Mouse (Mus musculus): ENCODE measurements around the gene Adcy1.

Adcy1 gene

DNA sequence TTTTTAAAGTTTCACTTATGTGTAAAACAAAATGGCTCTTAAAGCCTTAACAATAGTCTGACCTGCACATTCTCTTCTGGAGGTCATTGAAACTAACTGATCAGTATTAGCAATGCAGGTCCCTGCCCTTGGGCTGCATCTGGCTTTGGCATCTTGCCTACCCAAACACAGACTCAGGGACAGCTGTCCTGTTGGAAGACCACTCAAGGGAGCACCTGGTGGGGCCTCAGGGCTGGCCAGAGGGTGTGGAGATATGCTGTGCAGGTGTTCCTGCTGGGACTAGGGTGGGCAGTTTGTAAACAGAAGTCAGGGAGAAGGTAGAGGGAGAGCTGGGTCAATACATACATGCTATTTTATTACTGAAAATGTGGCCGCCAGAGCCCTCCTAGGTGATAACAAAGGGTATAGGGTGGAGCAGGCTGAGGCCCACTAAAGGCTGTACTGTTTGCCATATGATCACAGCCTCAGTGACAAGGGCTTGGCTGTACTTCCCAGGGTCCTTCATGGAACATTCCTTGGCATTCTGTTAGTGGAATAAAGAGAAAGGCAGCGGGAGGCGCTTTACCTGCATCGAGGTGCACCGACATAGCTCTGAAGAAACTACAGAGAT lies 73.1 kb downstream of the Adcy1 start:
- DNase-seq (ENCODE audit: low spot score) = no peak

GRCm38 (mm10) chr11:7138370-7138769 lies 75.1 kb downstream of the Adcy1 start:
- DNase-seq (ENCODE audit: low spot score) = no peak

DNA sequence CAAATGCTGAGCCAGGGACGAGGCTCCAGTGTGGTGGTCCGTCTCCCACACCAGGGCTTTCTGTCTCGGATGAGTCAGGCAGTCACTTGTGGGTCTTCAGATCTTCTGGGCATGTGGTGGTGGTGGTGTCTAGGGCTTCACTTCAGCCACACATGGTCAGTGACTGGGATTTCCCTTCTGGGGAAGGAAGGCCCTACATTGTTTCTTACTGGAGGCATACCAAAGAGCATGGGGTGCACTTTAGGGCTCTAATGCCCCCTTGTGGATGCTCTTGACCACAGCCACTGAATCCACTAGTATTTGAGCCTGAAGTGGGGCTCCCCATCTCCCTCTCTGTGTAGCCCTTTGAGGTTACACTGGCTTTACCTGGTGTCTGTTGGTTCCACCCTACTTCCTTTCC lies 77.2 kb downstream of the Adcy1 start:
- DNase-seq (ENCODE audit: low spot score) = no peak

- DNase-seq (ENCODE audit: low spot score) = no peak
Measured at GRCm38 (mm10) chr11:7142725-7143124, 79.4 kb downstream of the Adcy1 start.

DNA sequence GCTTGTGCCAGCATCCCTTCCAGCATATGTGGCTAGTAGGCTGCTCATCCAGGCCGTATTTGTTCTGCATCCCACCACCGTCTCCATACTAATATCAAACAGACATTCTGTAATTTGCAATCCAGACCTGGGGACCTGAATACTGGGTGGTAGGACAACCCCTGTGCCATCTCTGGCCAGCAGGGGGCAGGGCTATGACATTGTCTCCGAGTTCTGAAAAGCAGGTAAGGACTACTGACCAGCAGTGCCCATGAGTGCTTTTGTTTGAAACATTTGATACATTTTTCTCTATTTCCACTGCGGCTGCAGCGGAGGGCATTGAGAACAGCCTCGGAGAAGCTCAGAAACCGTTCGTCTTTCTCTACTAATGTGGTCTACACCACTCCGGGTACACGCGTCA lies 81.1 kb downstream of the Adcy1 start:
- DNase-seq (ENCODE audit: low spot score) = no peak

- DNase-seq (ENCODE audit: low spot score) = no peak
Measured at GRCm38 (mm10) chr11:7145221-7145620, 81.9 kb downstream of the Adcy1 start.

DNA sequence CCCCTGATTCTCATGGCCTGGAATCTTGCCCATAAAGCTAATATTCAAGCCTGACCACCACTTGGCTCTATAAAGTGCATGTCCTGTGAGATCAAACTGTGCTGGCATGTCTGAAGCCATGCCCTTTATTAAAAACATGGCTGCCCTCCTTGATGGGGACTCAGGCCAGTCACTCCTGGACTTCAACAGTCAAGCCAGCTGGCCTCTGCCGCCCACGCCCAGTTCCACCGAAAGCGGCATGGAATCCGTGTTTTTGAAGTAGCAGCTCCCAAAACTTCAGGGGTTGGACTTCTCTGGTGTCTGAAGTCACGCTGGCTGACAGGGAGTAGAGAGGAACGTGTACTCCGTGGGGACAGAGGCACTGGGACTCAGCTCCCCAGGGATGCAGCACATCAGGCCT lies 84.2 kb downstream of the Adcy1 start:
- no peak for DNase-seq (ENCODE audit: low spot score)

- DNase-seq (ENCODE audit: low spot score) = no peak
Measured at GRCm38 (mm10) chr11:7147945-7148344, 84.7 kb downstream of the Adcy1 start.

DNA sequence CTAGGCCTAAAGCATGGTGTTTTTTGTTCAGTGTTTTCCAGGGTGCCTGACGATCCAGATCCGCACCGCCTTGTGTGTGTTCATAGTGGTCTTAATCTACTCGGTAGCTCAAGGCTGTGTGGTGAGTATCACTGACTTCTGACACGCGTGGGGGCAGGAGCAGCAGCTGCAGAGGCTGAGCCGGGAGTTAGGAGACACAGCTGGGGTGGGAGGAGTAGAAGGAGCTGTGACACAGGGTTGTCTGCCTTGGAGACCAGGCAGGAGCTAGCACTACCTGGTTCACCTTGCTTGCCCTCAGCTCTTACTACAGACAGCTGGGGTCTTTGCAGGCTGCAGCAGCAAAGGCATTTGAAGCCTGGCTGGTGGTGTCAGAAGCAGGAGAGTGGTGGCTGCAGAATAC lies 86.2 kb downstream of the Adcy1 start:
- no peak for DNase-seq (ENCODE audit: low spot score)

GRCm38 (mm10) chr11:7150511-7150910 lies 87.2 kb downstream of the Adcy1 start:
- DNase-seq (ENCODE audit: low spot score) = no peak

DNA sequence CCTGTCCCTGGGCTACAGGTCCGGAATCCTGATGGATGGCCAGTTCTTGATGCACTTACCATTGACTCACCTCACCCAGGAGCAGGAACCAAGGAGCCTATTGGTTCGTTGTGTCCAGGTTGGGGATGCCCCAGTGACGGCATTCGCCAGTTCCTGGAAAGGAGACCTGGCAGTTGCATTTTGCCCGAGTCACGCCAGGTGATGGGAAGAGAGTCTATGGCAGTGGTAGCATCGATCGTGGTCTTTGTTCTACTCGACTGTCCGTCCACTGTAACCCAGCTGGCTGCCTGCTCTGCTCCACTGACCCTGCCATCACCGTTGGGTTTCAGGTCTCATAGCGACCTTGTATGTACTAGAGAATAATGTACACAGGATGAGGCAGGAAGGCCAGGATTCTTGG lies 89.1 kb downstream of the Adcy1 start:
- no peak for DNase-seq (ENCODE audit: low spot score)

DNA sequence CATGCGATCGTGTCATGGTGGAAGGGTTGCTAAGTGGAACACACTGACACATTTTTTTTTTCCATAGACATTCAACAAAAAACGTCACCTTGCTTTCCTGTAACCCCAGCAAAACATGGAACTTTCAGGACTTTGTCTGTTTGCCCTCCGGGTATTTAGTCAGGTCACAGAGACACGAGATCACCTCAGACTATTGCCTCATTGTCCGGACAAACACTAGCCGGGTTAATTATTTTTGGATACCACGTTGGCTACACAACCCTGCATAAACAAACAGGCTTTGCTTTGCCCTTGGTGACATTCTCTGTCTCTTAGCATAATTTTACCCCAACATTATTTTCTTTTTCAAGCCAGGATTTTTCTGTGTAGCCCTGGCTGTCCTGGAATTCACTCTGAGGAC lies 89.8 kb downstream of the Adcy1 start:
- no peak for DNase-seq (ENCODE audit: low spot score)

- DNase-seq (ENCODE audit: low spot score) = no peak
Measured at GRCm38 (mm10) chr11:7156427-7156826, 93.1 kb downstream of the Adcy1 start.

GRCm38 (mm10) chr11:7158196-7158595 lies 94.9 kb downstream of the Adcy1 start:
- DNase-seq (ENCODE audit: low spot score) = no peak

DNA sequence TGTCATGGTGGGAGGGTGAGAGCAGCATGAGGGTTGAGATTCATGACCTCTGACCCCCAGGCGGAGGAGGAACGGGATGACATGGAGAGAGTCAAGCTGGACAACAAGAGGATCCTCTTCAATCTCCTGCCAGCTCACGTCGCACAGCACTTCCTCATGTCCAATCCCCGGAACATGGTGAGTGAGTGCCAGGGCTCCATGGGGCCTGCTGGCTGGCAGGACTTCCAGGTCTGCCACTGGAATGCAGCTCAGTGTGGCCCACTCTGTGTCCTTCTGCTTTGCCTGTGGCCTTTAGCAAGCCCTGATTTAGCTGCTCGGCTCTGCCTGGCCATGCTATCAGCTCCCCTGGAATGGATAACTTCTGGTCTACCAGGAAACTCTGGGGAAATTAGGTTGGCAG lies 96.9 kb downstream of the Adcy1 start:
- no peak for DNase-seq (ENCODE audit: low spot score)

- DNase-seq (ENCODE audit: low spot score) = no peak
Measured at GRCm38 (mm10) chr11:7160637-7161101, 97.4 kb downstream of the Adcy1 start.

GRCm38 (mm10) chr11:7161502-7162174 lies 98.3 kb downstream of the Adcy1 start:
- peak; percentile 24 for DNase-seq (ENCODE audit: low spot score)

DNA sequence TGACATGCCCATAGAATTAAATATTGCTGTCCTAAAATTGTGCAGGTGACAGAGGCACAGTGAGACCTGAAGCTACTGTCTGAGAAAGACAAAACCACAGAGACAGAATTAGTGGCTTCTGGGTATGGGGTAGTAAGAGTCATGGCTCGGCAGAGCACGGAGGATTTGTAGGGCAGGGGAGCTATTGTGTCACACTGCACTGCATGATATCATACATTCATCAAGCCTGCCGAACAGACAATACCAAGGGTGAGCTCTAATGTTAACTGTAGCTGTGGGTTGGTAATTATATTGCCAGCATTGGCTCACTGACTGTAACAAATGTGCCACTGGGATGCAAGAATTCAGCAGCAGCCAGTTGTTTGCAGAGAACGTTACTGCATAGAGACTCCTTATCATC lies 101.1 kb downstream of the Adcy1 start:
- no peak for DNase-seq (ENCODE audit: low spot score)

GRCm38 (mm10) chr11:7169645-7170044 lies 106.4 kb downstream of the Adcy1 start:
- DNase-seq (ENCODE audit: low spot score) = no peak

- no peak for DNase-seq (ENCODE audit: low spot score)
Measured at GRCm38 (mm10) chr11:7173664-7174063, 110.4 kb downstream of the Adcy1 start.

DNA sequence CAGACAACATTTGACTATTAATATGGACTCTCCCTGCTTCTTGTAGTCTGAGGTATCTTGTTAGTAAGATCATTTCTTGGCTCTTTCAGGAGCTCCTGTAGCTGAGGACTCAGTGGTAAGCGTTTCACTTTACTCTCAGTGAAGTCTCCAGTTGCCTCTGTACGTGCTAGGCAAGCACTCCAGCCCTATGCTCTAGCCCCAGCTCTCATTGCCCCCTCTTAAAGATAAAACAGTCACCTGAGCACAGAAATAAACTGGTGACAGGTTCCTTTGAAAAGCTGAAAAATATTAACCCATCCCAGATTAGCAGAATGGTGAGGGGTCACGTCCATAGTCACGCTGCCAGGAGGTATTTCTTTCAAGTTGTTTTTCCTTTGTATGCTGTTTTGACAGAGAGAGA lies 115.4 kb downstream of the Adcy1 start:
- no peak for DNase-seq (ENCODE audit: low spot score)

- DNase-seq (ENCODE audit: low spot score) = no peak
Measured at GRCm38 (mm10) chr11:7179276-7179675, 116.0 kb downstream of the Adcy1 start.

- DNase-seq (ENCODE audit: low spot score) = no peak
Measured at GRCm38 (mm10) chr11:7182409-7183042, 119.2 kb downstream of the Adcy1 start.

- DNase-seq (ENCODE audit: low spot score) = no peak
Measured at GRCm38 (mm10) chr11:7184420-7184819, 121.1 kb downstream of the Adcy1 start.
